Mouse (Mus musculus) kidney, adult 2 months (tissue): ENCODE measurements at regions not wholly inside any gene's neighbourhood (a gene's known extent, or its start where the extent isn't known, plus 50 kb on each side); places are given as distances from the start of the nearest gene placed in this dataset.

Source experiments
- DNase-seq: peaks from one replicate; pipeline ENCODE4 v3.0.0; 2021
- H3K27ac ChIP-seq: fragments of 200-500 bp; 2 replicates; pipeline ENCODE4 v1.5.1; 2012; ENCODE audit warnings: low read depth, low read length, control low read depth, inconsistent platforms; ENCODE audit not compliant: insufficient read depth
- H3K27me3 ChIP-seq: fragments of 200-500 bp; replicated peaks from 2 replicates; pipeline ENCODE4 v1.6.1; 2012; ENCODE audit warnings: mild to moderate bottlenecking, moderate library complexity, low read length, inconsistent platforms; ENCODE audit not compliant: control insufficient read depth, insufficient read depth
- H3K36me3 ChIP-seq: fragments of 200-500 bp; 2 replicates; pipeline ENCODE4 v1.6.1; 2012; ENCODE audit warnings: mild to moderate bottlenecking, moderate library complexity, low read length, inconsistent platforms; ENCODE audit not compliant: control insufficient read depth, insufficient read depth
- H3K4me1 ChIP-seq: fragments of 200-500 bp; 2 replicates; pipeline ENCODE4 v1.6.1; 2011; ENCODE audit warnings: low read length; ENCODE audit not compliant: control insufficient read depth, insufficient read depth
- H3K4me3 ChIP-seq: fragments of 200-500 bp; 2 replicates; pipeline ENCODE4 v1.5.1; 2011; ENCODE audit warnings: mild to moderate bottlenecking, low read depth, low read length, control low read depth; ENCODE audit not compliant: insufficient read depth
- CTCF ChIP-seq: fragments of 200-500 bp; conservative IDR thresholded peaks from 2 replicates; pipeline ENCODE4 v1.5.1; 2011; ENCODE audit warnings: low read depth, mild to moderate bottlenecking, control low read depth, low read length, moderate library complexity, mixed read lengths; ENCODE audit not compliant: insufficient read depth, insufficient read length
- POLR2A ChIP-seq: fragments of 200-500 bp; IDR thresholded peaks from one replicate; pipeline ENCODE4 v1.6.1; 2011; ENCODE audit warnings: low read depth, low read length, control low read depth
- WGBS: fragments of 180-500 bp; shearing (Covaris S2); methylation state at CpG from one replicate; pipeline ENCODE4 v1.1.7; 2018; 5-methylcytosine and 5-hydroxymethylcytosine counted together

GRCm38 (mm10) chr5:77681592-77681991 lies 273.8 kb upstream of the Igfbp7 start:
- 82% methylated on average over 3 of the region's 3 CpGs for WGBS
- Histone ChIP-seq H3K27ac (no peak overlapping the region), H3K27me3 (no peaks in the 10 kb centered on the region), H3K4me1 (no peaks in the 10 kb centered on the region), H3K4me3 (no peak overlapping the region), H3K36me3 (no peaks in the 10 kb centered on the region)
- DNase-seq = no peak
- TF ChIP-seq CTCF (0 out of 2 replicates have a peak, but pooled peaks have one; percentile 6), POLR2A (no peak)

- Histone ChIP-seq H3K4me3 (no peak overlapping the region), H3K27me3 (no peaks in the 10 kb centered on the region), H3K4me1 (no peaks in the 10 kb centered on the region), H3K27ac (no peak overlapping the region), H3K36me3 (no peaks in the 10 kb centered on the region)
- WGBS = 84% methylated on average over 15 of the region's 15 CpGs
- TF ChIP-seq CTCF = no peak
- no peak for TF ChIP-seq POLR2A
- no peak for DNase-seq
These were observed 264.5 kb upstream of the Igfbp7 start for GRCm38 (mm10) chr5:77672073-77672924.

- Histone ChIP-seq H3K4me3 (no peak overlapping the region), H3K27ac (no peak overlapping the region), H3K36me3 (no peaks in the 10 kb centered on the region), H3K27me3 (no peaks in the 10 kb centered on the region), H3K4me1 (no peaks in the 10 kb centered on the region)
- no peak for DNase-seq
- no peak for TF ChIP-seq POLR2A
- no peak for TF ChIP-seq CTCF
- 58% methylated on average over 3 of the region's 3 CpGs for WGBS
These were observed 255.3 kb upstream of the Igfbp7 start for GRCm38 (mm10) chr5:77663096-77663495.

- peak; percentile 59 for DNase-seq
- Histone ChIP-seq H3K27ac (no peak overlapping the region), H3K27me3 (no peaks in the 10 kb centered on the region), H3K4me1 (no peaks in the 10 kb centered on the region), H3K4me3 (no peak overlapping the region), H3K36me3 (no peaks in the 10 kb centered on the region)
- no peak for TF ChIP-seq POLR2A
- no peak for TF ChIP-seq CTCF
- WGBS = 70% methylated on average over 6 of the region's 6 CpGs
These were observed 251.2 kb upstream of the Igfbp7 start for GRCm38 (mm10) chr5:77659016-77659415.

- Histone ChIP-seq H3K4me3 (no peak overlapping the region), H3K27ac (no peak overlapping the region), H3K36me3 (no peaks in the 10 kb centered on the region), H3K27me3 (no peaks in the 10 kb centered on the region), H3K4me1 (no peaks in the 10 kb centered on the region)
- TF ChIP-seq CTCF (no peak), POLR2A (no peak)
- 89% methylated on average over 5 of the region's 5 CpGs for WGBS
- no peak for DNase-seq
These were observed 236.8 kb upstream of the Igfbp7 start for GRCm38 (mm10) chr5:77644651-77645050.

GRCm38 (mm10) chr5:77620402-77620801 lies 212.6 kb upstream of the Igfbp7 start:
- Histone ChIP-seq H3K4me3 (no peak overlapping the region), H3K36me3 (no peaks in the 10 kb centered on the region), H3K27ac (no peak overlapping the region), H3K27me3 (no peaks in the 10 kb centered on the region), H3K4me1 (no peaks in the 10 kb centered on the region)
- DNase-seq = no peak
- WGBS = 73% methylated on average over 4 of the region's 4 CpGs
- TF ChIP-seq CTCF (no peak), POLR2A (no peak)

- 89% methylated on average over 6 of the region's 6 CpGs for WGBS
- H3K4me3 ChIP-seq = no peak overlapping the region
- no peak for DNase-seq
- H3K27me3 ChIP-seq = no peaks in the 10 kb centered on the region
- TF ChIP-seq POLR2A (no peak), CTCF (no peak)
- H3K27ac ChIP-seq = no peak overlapping the region
- no peaks in the 10 kb centered on the region for H3K36me3 ChIP-seq
- H3K4me1 ChIP-seq = no peaks in the 10 kb centered on the region
These were observed 202.7 kb upstream of the Igfbp7 start for GRCm38 (mm10) chr5:77610496-77610895.
